Mouse (Mus musculus) embryonic facial prominence, embryonic 11.5 days (tissue): ENCODE measurements around the gene Nxnl2. TPM values are rescaled to one million over a fixed set of nuclear protein-coding genes. Genes with fewer than 3 reads are reported as not detected.

ENCODE experiments used
- microRNA-seq: library from miRNA; unstranded; fragments of <30 nt; microRNA quantifications from one replicate; pipeline ENCODE4, GENCODE M21; 2016; ENCODE audit warnings: borderline number of aligned reads
- polyA plus RNA-seq: library from polyadenylated mRNA; unstranded; fragments of >200 nt; fragmentation: Nextera tagmentation; extraction: Ambion mirVana; gene quantifications from 2 replicates; pipeline ENCODE4 v1.2.1, GENCODE M21; 2014

Nxnl2 gene
- polyA plus RNA-seq, 1 experiment from 2014 or later, result 1.7 TPM

Small RNA genes within 50 kb of the gene (microRNA-seq; reads per million reads assigned to microRNA genes)
- not detected for gene Gm44341

Other genes with a start within 250 kb of the Nxnl2 start
- 135 and 149 TPM in 2 replicates for gene Spin1, start 70.1 kb upstream of the Nxnl2 start, polyA plus RNA-seq
- 96.6 and 102 TPM in 2 replicates for gene S1pr3, start 237.6 kb downstream of the Nxnl2 start, polyA plus RNA-seq